Mouse (Mus musculus) CH12.LX (cell line): ENCODE data around the gene Uba2.

Experiments used
- CTCF ChIP-seq, 2 experiments: IDR thresholded peaks in 1 of 2; conservative IDR thresholded peaks in 1 of 2; 2 replicates each; pipeline ENCODE4 v1.5.1; 2011 to 2012; ENCODE audit warnings: low read depth in 2 of 2, low read length in 2 of 2, improper control_type of control experiment in 1 of 2, inconsistent platforms in 1 of 2, mild to moderate bottlenecking in 1 of 2, moderate library complexity in 1 of 2
- EP300 ChIP-seq: IDR thresholded peaks from 2 replicates; pipeline ENCODE4 v1.6.1; 2011; ENCODE audit warnings: low read length, improper control_type of control experiment
- MAZ ChIP-seq: IDR thresholded peaks from 2 replicates; pipeline ENCODE4 v1.6.1; 2012; ENCODE audit warnings: low read depth, mild to moderate bottlenecking, inconsistent platforms, low read length, improper control_type of control experiment, moderate library complexity
- SIN3A ChIP-seq: IDR thresholded peaks from 2 replicates; pipeline ENCODE4 v1.6.1; 2012; ENCODE audit warnings: low read length, improper control_type of control experiment, inconsistent platforms

GRCm38 (mm10) chr7:34126291-34126690, 43.1 kb downstream of the Uba2 start:
- TF ChIP-seq EP300: no peak
- no peak for TF ChIP-seq CTCF (conservative IDR thresholded peaks at IDR 0.05 in 1 of 2, IDR thresholded peaks at IDR 0.05 in 1 of 2; ENCODE audit: low read depth in 2 of 2, low read length in 2 of 2)
- no peak for TF ChIP-seq SIN3A
- TF ChIP-seq MAZ: no peak
